Mouse (Mus musculus): ENCODE measurements around the gene Olfr725. TPM values are rescaled to one million over a fixed set of nuclear protein-coding genes. Genes with fewer than 3 reads are reported as not detected.
A peak's percentile ranks its signal among the peaks of the same experiment; 100 is the strongest.

Gene Olfr725
- total RNA-seq (2021): not detected
- long read RNA-seq, experiment 1: 0 reads
- long read RNA-seq, experiment 2: 0 reads

DNA sequence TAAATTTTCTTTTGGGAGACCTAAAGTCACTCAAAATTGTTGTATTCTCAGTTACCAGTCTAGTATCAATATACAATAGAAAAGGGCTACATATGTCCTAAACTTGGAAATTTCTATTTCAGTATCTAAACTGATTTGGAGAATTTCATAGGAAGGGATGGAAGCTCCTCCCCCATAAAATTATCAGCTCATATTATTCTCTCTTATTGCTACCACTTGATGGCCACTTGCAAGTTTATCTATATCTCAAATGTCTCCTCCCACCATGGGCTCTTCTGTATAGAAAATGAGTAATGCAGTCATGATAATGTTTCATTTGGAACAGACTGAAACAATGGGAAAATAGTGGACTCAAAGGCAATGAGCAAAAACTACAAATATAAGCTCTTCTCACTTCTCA, at the start of gene Olfr725:
Gene Olfr725 (minus strand): TSS at position 101 of the 400 bp plus-strand sequence.
- DNase-seq: no peak

DNA sequence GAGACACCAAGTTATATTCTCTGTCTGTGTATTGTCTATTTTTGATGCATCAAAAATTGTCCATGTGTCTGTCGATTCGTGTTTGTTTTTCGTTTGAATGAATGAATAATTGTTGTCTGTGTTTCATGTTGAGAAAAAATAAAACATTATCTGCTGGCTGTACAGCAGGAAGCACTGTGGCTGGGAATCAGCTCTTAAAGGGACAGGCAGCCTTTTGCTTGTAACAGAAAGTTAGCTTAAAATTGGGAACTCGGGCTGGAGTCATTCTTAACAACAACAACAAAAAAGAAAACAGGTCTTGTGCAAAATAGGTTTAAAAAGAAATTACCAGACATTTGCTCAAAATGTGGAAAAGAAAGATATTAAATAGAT, 22.5 kb upstream of the Olfr725 start:
- DNase-seq: no peak

- DNase-seq: peak; percentile 41
Observed at GRCm38 (mm10) chr14:50061955-50062732, 22.0 kb upstream of the Olfr725 start.

GRCm38 (mm10) chr14:50061590-50061954, 21.4 kb upstream of the Olfr725 start:
- DNase-seq: peak; percentile 5

GRCm38 (mm10) chr14:50061179-50061578, 21.0 kb upstream of the Olfr725 start:
- no peak for DNase-seq

DNA sequence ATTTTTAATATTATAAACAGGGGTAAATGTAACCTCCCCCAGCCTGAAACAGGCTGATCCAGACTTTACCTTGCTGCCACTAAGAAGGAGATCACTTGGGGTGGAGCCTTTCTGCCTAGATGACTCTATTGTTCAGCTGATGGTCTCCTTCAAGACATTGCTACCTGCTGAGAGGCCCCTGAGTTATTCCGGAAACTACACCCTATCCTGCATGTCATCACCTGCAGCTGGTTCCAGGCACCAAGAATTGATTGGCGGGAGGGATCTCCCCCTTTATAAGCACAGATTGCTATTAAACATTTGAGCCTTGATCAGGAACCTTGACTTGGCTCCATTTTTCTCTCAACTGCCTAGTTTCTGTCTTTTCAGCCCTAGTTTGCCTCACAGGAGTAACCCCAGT, 8.1 kb downstream of the Olfr725 start:
- DNase-seq: no peak

DNA sequence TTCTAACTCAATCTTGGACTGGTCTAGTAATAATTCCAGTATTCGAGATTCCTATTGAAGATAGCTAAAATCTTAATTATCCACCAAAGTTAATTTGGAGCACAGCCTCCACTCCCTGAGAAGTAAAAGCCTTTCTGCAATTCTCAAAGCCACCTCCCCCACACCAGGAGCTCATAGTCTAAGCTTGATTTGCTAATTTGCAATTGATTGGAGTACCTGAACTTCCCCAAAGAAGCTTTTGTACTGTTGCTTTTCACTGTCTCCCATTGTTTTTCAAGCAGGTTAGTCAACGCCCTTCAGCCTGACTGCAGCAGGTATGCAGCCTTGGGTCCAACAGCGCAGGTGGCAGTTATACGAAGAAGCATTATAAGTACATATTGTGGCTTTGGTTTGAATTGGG, 8.8 kb downstream of the Olfr725 start:
- DNase-seq: no peak

DNA sequence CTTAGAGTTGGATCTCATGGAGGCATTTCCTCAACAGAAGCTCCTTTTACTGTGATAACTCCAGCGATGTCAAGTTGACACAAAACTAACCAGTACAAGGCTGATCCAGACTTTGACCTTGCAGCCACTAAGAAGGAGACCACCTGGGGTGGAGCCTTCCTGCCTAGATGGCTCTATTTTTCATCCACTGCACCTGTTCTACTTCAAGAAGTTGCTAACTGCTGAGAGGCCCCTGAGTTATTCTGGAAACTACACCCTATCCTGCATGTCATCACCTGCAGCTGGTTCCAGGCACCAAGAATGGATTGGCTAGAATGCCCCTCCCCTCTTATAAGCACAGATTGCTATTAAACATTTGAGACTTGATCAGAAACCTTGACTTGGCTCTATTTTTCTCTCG, 13.8 kb downstream of the Olfr725 start:
- no peak for DNase-seq

Other genes starting within 250 kb of the Olfr725 start
- not detected for gene Olfr722, start 138.4 kb downstream of the Olfr725 start, total RNA-seq (2021)
- gene Olfr723, start 108.6 kb downstream of the Olfr725 start, total RNA-seq (2021): not detected
- not detected for gene Olfr724, start 77.1 kb downstream of the Olfr725 start, total RNA-seq (2021)
- not detected for gene Olfr726, start 50.6 kb upstream of the Olfr725 start, total RNA-seq (2021)
- not detected for gene Olfr727, start 82.8 kb upstream of the Olfr725 start, total RNA-seq (2021)
- not detected for gene Olfr728, start 102.3 kb upstream of the Olfr725 start, total RNA-seq (2021)
- not detected for gene Olfr729, start 112.5 kb upstream of the Olfr725 start, total RNA-seq (2021)
- gene Olfr730, start 147.8 kb upstream of the Olfr725 start, total RNA-seq (2021): not detected
- not detected for gene Olfr731, start 201.5 kb upstream of the Olfr725 start, total RNA-seq (2021)
- not detected for gene Olfr732, start 243.8 kb upstream of the Olfr725 start, total RNA-seq (2021)